Mouse (Mus musculus) megakaryocyte progenitor cell, adult 5-6 weeks (primary cell): ENCODE data around the gene Inava. TPM values are rescaled to one million over a fixed set of nuclear protein-coding genes. Genes with fewer than 3 reads are reported as not detected.
A peak's percentile ranks its signal among the peaks of the same experiment; 100 is the strongest.

Source experiments
- ATAC-seq: replicated peaks from 2 replicates; pipeline ENCODE4 v1.8.0; 2016; ENCODE audit warnings: mild to moderate bottlenecking, moderate TSS enrichment, inconsistent platforms; ENCODE audit not compliant: poor library complexity
- total RNA-seq, 2 experiments: library from RNA; stranded (forward) in 1 of 2; stranded (reverse) in 1 of 2; fragments of 157-497, 149-512 nt in 1 of 2; fragments of 200-1000 nt in 1 of 2; gene quantifications; 2 replicates each; pipeline versions ENCODE4 v1.2.3 to v1.2.4; 2015 to 2017

Inava gene
- total RNA-seq (2015) (not detected in 2 replicates), total RNA-seq (2017) (not detected in 2 replicates)

DNA sequence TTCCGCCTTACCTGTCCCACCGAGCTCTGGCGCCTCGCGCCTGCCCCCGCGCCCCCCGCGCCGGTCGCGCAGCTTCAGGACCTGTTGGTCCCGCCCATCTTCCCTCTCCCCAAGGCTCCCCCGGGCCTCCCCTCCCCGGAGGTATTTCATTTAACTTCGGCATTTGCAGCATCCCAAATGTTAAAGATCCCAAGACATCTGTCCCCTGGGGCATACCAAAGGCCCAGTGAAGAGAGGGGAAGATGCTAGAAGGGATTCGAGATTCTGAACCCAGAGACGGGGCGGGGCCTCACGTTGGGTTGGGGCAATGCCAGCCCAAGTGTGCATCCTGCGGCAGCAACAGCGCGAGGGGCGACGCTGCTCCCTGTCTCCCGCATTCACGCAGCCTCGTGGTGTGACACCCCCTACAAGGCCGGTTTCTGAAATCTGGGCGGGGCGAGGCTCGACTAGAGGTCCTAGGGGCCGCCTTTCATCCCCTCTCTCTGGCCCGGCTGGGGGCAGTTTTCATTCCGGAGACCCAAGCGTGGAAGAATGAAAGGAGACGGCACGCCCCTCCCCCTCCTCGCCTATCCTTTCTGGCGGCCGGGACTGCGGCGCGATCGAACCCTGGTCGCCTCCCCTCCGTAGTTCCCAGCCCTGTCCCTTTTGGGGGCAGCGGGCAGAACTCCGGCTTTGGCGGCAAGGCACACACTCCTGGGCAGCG is at the start of gene Inava:
Gene Inava (minus strand): TSS at position 373 of the 703 bp plus-strand sequence.
- peak; percentile 70 for ATAC-seq

GRCm38 (mm10) chr1:136277366-136277765 is 43.3 kb upstream of the Inava start:
- no peak for ATAC-seq

GRCm38 (mm10) chr1:136268224-136268623 is 34.2 kb upstream of the Inava start:
- ATAC-seq = no peak

- no peak for ATAC-seq
These were observed 32.1 kb upstream of the Inava start for GRCm38 (mm10) chr1:136266127-136266526.

DNA sequence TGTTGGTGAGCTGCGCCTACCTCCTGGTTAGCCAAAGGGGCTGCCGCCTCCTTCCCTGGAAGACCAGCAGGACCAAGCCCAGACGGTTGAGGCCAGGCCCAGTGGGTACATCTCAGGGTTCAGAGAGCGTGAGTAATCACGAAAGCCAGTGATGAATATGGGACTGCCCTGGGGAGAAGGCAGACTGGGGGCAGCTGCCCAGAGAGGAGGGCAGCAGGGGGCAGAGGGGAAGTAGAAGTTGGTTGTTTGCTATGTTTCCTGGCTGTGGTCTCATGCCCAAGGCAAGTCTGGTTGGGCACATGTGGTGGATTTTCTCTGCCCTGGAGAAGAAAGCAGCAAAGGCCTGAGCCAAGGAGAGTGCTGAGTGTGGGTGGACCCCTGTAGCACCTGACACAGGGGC is 29.3 kb upstream of the Inava start:
- ATAC-seq = peak; percentile 27

DNA sequence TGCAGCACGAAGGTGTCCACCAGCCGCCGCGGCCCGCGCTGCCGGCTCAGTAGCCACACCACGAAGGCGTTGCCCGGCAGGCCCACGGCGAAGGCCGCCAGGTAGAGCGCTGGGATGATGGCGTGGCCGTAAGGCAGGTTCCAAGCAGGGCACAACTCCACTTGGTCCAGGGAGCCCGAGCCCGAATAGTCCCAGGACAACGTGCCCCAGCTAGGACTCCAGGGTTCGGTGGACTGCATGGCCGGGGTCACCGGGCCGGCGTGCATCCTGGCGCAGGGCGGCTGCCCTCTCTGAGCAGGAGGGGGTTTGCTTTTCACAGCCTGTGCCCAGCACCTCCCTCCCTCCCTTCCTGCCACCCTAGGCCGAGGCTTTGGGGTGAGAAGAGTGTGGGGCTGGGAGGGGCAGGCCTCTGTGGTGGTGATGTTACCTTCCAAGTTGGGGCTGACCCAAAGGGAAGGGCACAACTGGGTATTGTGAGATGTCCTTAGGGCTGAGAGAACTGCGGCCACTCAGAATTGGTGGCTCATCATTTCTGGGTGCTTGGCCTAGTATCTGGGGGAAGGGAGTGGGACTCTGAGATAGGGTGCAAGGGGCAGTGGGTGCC is 26.7 kb upstream of the Inava start, which contains the start of gene Gpr25:
Gene Gpr25 (minus strand): TSS at position 239 of the 604 bp plus-strand sequence.
- ATAC-seq = no peak

- peak; percentile 9; the same call in 1 of the 2 replicates for ATAC-seq
These were observed 26.0 kb upstream of the Inava start for GRCm38 (mm10) chr1:136259893-136260634.

GRCm38 (mm10) chr1:136259543-136259892 is 25.5 kb upstream of the Inava start:
- no peak for ATAC-seq

DNA sequence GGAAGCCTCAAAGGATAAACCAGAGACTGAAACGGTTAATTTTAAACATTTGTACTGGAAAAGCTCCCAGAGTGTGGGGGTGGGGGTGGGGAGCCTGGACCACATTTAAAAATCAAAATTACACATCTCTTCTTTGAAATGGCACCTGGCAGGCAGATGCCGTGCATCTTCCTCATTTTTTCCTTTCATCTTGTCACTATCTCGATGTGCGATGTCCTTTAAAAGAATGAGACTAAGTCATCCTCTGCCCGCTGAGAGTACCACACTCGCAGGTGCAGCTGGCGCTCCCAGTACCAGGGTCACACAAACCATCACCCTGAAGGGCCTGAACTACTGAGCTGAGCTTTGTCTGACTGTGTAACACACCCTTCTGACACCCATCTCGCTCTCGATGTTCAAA is 24.4 kb upstream of the Inava start:
- no peak for ATAC-seq

GRCm38 (mm10) chr1:136255657-136256056 is 21.6 kb upstream of the Inava start:
- ATAC-seq = no peak

- ATAC-seq = peak; percentile 58
These were observed 21.1 kb upstream of the Inava start for GRCm38 (mm10) chr1:136255174-136255573.

DNA sequence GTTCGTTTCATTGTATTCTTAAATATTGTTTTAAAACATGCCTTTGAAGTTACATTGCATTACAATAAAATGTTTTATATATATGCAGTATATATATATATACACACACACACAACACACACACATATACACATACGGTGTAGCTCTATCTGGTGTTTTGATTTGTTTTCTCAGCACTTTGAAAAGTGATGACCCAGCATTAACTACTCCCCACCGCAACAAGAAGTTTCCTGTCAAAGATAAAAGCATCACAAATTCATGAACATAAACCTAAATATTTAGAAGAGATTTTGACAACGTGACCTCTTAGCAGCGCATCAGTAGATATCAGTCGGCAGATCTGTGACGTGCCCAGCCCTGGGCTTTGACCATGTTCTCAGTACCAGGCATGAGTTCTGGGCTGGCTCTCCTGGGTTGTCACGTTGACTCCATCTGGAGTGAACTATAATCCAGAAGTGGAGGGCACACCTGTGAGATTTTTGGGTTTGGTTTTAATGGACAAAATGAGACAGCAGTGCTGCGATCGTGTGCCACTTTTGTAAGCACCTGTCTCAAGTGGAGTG is 20.5 kb upstream of the Inava start:
- ATAC-seq = no peak

- ATAC-seq = peak; percentile 38
These were observed 19.4 kb upstream of the Inava start for GRCm38 (mm10) chr1:136253472-136253871.

DNA sequence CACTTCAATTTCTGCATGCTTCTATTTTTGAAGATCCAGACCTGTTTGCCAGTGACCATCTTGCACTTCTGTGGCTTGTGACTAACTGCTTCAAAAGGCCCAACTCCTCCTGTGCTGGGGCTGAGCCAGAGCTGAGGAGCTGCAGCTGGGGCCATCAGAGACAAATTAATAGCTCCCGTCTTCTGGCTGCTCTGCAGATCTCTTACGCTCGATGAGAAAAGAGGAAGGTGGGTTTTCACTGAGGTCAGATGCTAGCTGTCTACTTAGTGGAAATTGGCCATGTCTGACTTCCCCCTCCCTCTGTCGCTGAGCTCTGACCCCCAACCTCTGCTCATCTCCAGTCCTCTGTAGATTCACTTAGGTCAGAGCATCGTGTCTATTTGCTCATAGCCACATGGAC is 15.6 kb upstream of the Inava start:
- peak; percentile 77 for ATAC-seq

DNA sequence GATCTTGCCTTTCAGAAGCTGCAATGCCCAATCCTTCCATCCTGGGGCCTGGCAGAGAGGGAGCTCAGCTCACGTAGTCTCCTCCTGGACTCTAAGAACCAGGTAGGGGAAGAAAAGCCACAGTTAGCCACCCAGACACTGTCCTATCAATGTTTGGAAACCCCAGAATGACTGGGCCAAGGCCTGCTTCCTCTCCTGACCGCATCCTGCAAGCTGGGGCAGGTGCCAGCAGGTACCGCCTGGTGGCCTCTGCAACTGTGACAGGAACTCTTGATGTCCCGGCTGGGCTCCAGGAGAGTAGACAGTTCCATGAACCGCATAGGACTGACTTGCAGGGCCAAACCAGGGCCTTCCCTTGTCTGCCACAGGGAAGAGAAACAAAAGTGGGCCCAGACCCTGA is 13.3 kb upstream of the Inava start:
- peak; percentile 53 for ATAC-seq

- ATAC-seq = no peak
These were observed 10.4 kb upstream of the Inava start for GRCm38 (mm10) chr1:136244469-136244868.

GRCm38 (mm10) chr1:136241801-136242200 is 7.7 kb upstream of the Inava start:
- ATAC-seq = no peak

- ATAC-seq = no peak
These were observed 4.4 kb upstream of the Inava start for GRCm38 (mm10) chr1:136238495-136238894.

DNA sequence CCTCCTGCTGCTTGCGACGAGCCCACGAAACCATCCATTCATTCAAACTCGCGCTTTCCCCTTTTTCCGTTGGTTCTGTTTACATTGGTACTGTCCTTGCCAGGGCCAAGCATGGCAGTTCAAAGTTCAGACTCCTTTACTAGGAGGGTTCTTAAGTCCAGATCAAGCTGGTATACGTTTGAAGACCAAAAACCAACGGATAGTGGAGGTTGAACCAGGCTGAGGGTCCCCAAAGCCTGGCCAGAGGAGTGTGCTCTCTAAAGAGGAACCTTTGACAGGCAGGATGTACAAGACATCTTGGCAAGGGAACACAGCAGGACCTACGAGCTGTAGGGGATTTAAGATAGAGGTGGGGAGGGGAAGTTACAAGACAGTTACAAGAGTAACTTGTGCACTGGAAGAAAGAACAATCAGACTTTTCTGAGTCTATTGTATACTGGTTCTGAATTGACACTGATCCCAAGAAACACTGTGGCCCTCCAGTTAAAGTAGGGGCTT is 580 bp upstream of the Inava start:
- ATAC-seq = peak; percentile 54; the same call in 1 of the 2 replicates

DNA sequence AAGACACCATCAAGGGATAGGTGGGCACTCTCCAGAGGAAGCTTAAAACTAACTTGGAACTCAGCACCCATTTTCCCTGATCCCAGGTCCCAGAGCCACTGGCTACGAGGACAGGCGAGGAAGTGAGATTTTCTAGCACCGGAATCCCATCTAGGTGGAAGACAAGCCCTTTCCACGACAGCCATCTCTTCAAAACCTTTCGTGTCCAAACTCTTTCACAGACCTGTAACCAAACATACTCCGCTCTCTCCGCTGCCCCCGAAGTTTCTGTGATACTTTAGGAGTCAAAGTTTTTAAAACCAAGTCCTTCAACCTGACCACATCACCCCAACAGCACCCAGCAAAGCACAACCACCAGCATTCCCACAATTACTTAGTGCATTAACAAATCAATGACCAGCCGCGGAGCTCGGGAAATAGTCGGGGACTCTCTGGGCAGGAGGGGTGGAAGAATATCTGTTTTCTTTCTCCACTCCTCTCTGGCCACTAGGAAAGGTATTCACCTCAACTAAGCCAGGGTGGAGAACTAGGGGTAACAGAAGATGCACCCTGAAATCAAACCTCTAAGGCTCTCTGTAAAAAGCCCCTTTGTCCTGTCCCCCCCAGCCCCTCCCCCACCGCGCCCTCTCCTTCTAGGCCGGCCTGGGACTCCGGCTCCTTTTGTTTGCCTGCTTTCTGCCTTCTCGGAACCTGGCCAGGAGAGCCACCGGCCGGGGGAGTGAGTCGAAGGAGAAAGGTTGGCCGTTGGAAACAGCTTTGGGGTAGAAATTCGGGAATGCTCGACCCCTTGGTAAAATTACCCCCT is 876 bp downstream of the Inava start:
- ATAC-seq = no peak
